Mouse (Mus musculus): ENCODE data around the gene Ttc28.

DNA sequence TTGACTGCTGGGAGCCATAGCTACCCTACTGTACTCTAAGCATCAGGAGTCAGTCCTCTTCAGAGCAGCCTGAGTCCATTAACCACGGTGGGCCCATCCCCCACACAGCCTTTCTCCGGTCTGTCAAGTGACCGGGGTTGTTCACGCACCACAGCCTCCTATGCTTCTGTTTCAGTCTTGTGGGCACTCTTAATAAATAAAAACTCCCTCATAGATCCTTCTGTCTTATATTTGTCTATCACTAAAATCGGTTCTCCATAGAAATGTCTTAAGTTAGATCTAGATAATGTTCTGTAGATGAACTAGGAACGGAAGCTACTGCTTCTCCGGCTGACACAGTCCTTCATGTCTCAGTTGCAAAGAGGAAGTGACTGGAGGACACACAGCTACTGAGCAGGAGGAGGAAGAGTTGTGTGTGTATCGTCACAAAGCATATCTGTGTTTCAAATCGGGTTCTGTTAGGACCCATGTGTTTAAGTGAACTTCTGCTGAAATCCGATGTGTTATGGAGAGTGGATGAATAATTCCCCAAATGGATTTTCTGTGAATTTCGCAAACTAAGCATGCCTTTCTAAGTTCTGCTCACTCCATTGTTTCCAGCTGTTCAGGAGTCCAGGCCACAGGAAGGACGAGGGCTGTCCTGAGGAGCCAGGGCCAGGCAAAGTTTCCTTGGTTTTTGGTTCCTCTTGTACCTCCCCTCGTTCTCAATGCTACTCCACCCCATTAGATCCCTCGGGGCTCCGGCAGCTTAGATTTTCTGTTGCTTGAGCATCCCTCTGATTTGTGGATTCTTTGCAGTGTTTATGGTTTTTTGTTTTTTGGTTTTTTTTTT, 236.1 kb downstream of the Ttc28 start:
- no peak for TF ChIP-seq GATA1 (IDR thresholded peaks at IDR 0.05; ENCODE audit: borderline replicate concordance, low read length)
- TF ChIP-seq FLI1 (IDR thresholded peaks at IDR 0.05; ENCODE audit: low read length) = no peak
